Mouse (Mus musculus) embryonic facial prominence, embryonic 12.5 days (tissue): ENCODE measurements around the gene Olfr279. TPM values are rescaled to one million over a fixed set of nuclear protein-coding genes. Genes with fewer than 3 reads are reported as not detected.

Experiments used
- ATAC-seq: fragments of 200-750 bp; cut with Nextera tagmentation; 2 replicates; pipeline ENCODE4 v1.8.0; 2017; ENCODE audit not compliant: insufficient number of reproducible peaks, insufficient read depth, low FRiP score, low TSS enrichment
- H3K27ac ChIP-seq: fragments of 300-500 bp; sonication (generic); 2 replicates; pipeline ENCODE4 v1.5.1; 2016; ENCODE audit warnings: mild to moderate bottlenecking
- H3K27me3 ChIP-seq: fragments of 300-500 bp; sonication (generic); 2 replicates; pipeline ENCODE4 v1.6.1; 2016; ENCODE audit warnings: mild to moderate bottlenecking, moderate library complexity
- H3K36me3 ChIP-seq: fragments of 300-500 bp; sonication (generic); 2 replicates; pipeline ENCODE4 v1.6.1; 2016; ENCODE audit warnings: mild to moderate bottlenecking
- H3K4me1 ChIP-seq: fragments of 300-500 bp; sonication (generic); 2 replicates; pipeline ENCODE4 v1.6.1; 2016
- H3K4me2 ChIP-seq: fragments of 300-500 bp; sonication (generic); replicated peaks from 2 replicates; pipeline ENCODE4 v1.6.1; 2016; ENCODE audit warnings: mild to moderate bottlenecking, moderate library complexity
- H3K4me3 ChIP-seq: fragments of 300-500 bp; sonication (generic); 2 replicates; pipeline ENCODE4 v1.5.1; 2016; ENCODE audit warnings: mild to moderate bottlenecking
- H3K9ac ChIP-seq: fragments of 300-500 bp; sonication (generic); 2 replicates; pipeline ENCODE4 v1.6.1; 2016; ENCODE audit warnings: mild to moderate bottlenecking, moderate library complexity
- H3K9me3 ChIP-seq: fragments of 300-500 bp; sonication (generic); 2 replicates; pipeline ENCODE4 v1.6.1; 2016; ENCODE audit warnings: mild to moderate bottlenecking, moderate library complexity
- WGBS: fragments of 180-500 bp; shearing (Covaris S2); methylation state at CpG from one replicate; pipeline ENCODE4 v1.1.7; 2016; 5-methylcytosine and 5-hydroxymethylcytosine counted together
- polyA plus RNA-seq: library from polyadenylated mRNA; unstranded; fragments of >200 nt; fragmentation: Nextera tagmentation; extraction: Ambion mirVana; gene quantifications from 2 replicates; pipeline ENCODE4 v1.2.1, GENCODE M21; 2016

Gene Olfr279
- polyA plus RNA-seq, 1 experiment from 2014 or later: 0.12 TPM

- H3K27me3 ChIP-seq: no peaks in the 10 kb centered on the region
- H3K27ac ChIP-seq: no peak overlapping the region
- H3K4me3 ChIP-seq: no peak overlapping the region
- H3K9me3 ChIP-seq: no peaks in the 10 kb centered on the region; the same call in 1 of the 2 replicates
- H3K36me3 ChIP-seq: no peaks in the 10 kb centered on the region
- no peak overlapping the region for H3K9ac ChIP-seq
- no peak for ATAC-seq
- H3K4me1 ChIP-seq: no peaks in the 10 kb centered on the region
- 95% methylated on average over 8 of the region's 8 CpGs for WGBS
- no peak overlapping the region for H3K4me2 ChIP-seq
Measured at GRCm38 (mm10) chr15:98486433-98487021, 5.7 kb upstream of the Olfr279 start.

- Histone ChIP-seq H3K27me3 (no peaks in the 10 kb centered on the region), H3K9me3 (no peaks in the 10 kb centered on the region; the same call in 1 of the 2 replicates), H3K9ac (no peak overlapping the region), H3K27ac (no peak overlapping the region), H3K4me3 (no peak overlapping the region), H3K4me2 (no peak overlapping the region), H3K36me3 (no peaks in the 10 kb centered on the region), H3K4me1 (no peaks in the 10 kb centered on the region)
- WGBS: 81% methylated on average over 2 of the region's 2 CpGs
- no peak for ATAC-seq
Measured at GRCm38 (mm10) chr15:98491332-98491731, 870 bp upstream of the Olfr279 start.

DNA sequence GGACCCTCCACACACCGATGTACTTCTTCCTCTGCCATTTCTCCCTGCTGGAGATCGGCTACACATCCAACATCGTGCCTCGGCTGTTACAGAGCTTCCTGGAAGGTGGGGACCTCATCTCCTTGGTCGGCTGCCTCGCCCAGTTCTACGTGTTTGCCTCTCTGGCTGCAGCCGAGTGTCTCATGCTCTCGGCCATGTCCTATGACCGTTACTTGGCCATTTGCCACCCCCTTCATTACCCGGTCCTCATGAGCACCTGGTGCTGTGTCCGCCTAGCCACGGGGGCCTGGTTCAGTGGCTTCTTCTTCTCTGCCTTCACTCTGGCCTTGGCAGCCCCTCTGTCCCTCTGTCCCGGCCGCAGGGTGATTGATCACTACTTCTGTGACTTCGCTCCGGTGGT, 5.4 kb downstream of the Olfr279 start:
- no peaks in the 10 kb centered on the region for H3K9me3 ChIP-seq
- 90% methylated on average over 17 of the region's 17 CpGs for WGBS
- H3K36me3 ChIP-seq: no peaks in the 10 kb centered on the region
- H3K4me1 ChIP-seq: no peaks in the 10 kb centered on the region
- H3K9ac ChIP-seq: no peak overlapping the region
- H3K4me2 ChIP-seq: no peak overlapping the region
- no peak overlapping the region for H3K4me3 ChIP-seq
- H3K27ac ChIP-seq: no peak overlapping the region
- no peak for ATAC-seq
- H3K27me3 ChIP-seq: no peaks in the 10 kb centered on the region

DNA sequence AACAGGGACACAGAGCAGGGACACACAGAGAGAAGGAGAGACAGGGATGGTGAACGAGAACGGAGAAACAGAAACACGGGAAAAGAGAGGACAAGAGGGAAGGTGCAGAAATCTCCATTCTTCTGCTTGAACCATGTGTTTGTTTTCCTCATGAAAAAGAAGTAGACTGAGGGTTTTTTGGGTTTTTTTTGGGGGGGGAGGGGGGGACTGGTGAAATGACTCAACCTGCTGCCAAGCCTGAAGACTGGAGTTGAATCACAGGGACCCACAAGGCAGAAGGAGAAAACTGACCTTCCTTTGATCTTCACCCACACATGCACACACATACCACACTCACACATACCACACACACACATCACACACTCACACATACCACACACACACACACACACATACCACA, 11.1 kb downstream of the Olfr279 start:
- 0 out of 2 replicates have a peak, but pooled peaks cover 3% of the 10 kb centered on the region for H3K27me3 ChIP-seq
- WGBS: 85% methylated on average over 3 of the region's 3 CpGs
- ATAC-seq: no peak

GRCm38 (mm10) chr15:98504514-98504913, 12.3 kb downstream of the Olfr279 start:
- 11% methylated on average over 18 of the region's 18 CpGs for WGBS
- Histone ChIP-seq H3K27me3 (0 out of 2 replicates have a peak, but pooled peaks cover 3% of the 10 kb centered on the region), H3K4me2 (no peak overlapping the region), H3K9ac (no peak overlapping the region), H3K4me1 (0 out of 2 replicates have a peak, but pooled peaks cover 3% of the 10 kb centered on the region), H3K4me3 (no peak overlapping the region), H3K36me3 (no peaks in the 10 kb centered on the region), H3K9me3 (no peaks in the 10 kb centered on the region), H3K27ac (no peak overlapping the region)
- ATAC-seq: no peak

More for the DNA sequence above, 11.1 kb downstream of the Olfr279 start:
- no peak overlapping the region for H3K4me3 ChIP-seq
- H3K36me3 ChIP-seq: no peaks in the 10 kb centered on the region
- no peak overlapping the region for H3K9ac ChIP-seq
- H3K27ac ChIP-seq: no peak overlapping the region
- 0 out of 2 replicates have a peak, but pooled peaks cover 3% of the 10 kb centered on the region for H3K4me1 ChIP-seq
- H3K4me2 ChIP-seq: no peak overlapping the region
- no peaks in the 10 kb centered on the region for H3K9me3 ChIP-seq

- Histone ChIP-seq H3K9ac (no peak overlapping the region), H3K4me2 (no peak overlapping the region), H3K4me3 (no peak overlapping the region), H3K36me3 (no peaks in the 10 kb centered on the region), H3K9me3 (no peaks in the 10 kb centered on the region), H3K27ac (no peak overlapping the region), H3K27me3 (0 out of 2 replicates have a peak, but pooled peaks cover 3% of the 10 kb centered on the region), H3K4me1 (peaks cover 10% of the 10 kb centered on the region; the same call in 1 of the 2 replicates)
- ATAC-seq: no peak
- WGBS: 78% methylated on average over 9 of the region's 9 CpGs
Measured at GRCm38 (mm10) chr15:98506253-98506957, 14.2 kb downstream of the Olfr279 start.

- Histone ChIP-seq H3K4me1 (peaks cover 10% of the 10 kb centered on the region; the same call in 1 of the 2 replicates), H3K9me3 (no peaks in the 10 kb centered on the region), H3K36me3 (no peaks in the 10 kb centered on the region), H3K27me3 (0 out of 2 replicates have a peak, but pooled peaks cover 3% of the 10 kb centered on the region), H3K9ac (no peak overlapping the region), H3K4me3 (no peak overlapping the region), H3K4me2 (no peak overlapping the region), H3K27ac (no peak overlapping the region)
- ATAC-seq: no peak
- WGBS: 90% methylated on average over 6 of the region's 6 CpGs
Measured at GRCm38 (mm10) chr15:98507321-98507720, 15.1 kb downstream of the Olfr279 start.

GRCm38 (mm10) chr15:98509387-98509786, 17.2 kb downstream of the Olfr279 start:
- ATAC-seq: no peak
- Histone ChIP-seq H3K4me3 (no peak overlapping the region), H3K9ac (no peak overlapping the region), H3K4me2 (no peak overlapping the region), H3K27me3 (0 out of 2 replicates have a peak, but pooled peaks cover 3% of the 10 kb centered on the region), H3K4me1 (peaks cover 9% of the 10 kb centered on the region; the same call in 1 of the 2 replicates), H3K27ac (no peak overlapping the region), H3K9me3 (no peaks in the 10 kb centered on the region), H3K36me3 (no peaks in the 10 kb centered on the region)
- WGBS: 60% methylated on average over 2 of the region's 2 CpGs

GRCm38 (mm10) chr15:98510438-98511385, 18.5 kb downstream of the Olfr279 start:
- Histone ChIP-seq H3K4me3 (0 out of 2 replicates have a peak overlapping the region, but pooled peaks have one; percentile 12), H3K27me3 (no peaks in the 10 kb centered on the region), H3K36me3 (no peaks in the 10 kb centered on the region), H3K27ac (0 out of 2 replicates have a peak overlapping the region, but pooled peaks have one; percentile 17), H3K9ac (0 out of 2 replicates have a peak overlapping the region, but pooled peaks have one; percentile 15), H3K4me2 (peak overlapping the region; percentile 42), H3K9me3 (no peaks in the 10 kb centered on the region), H3K4me1 (peaks cover 7% of the 10 kb centered on the region; the same call in 1 of the 2 replicates)
- no peak for ATAC-seq
- 26% methylated on average over 25 of the region's 25 CpGs for WGBS

- H3K4me1 ChIP-seq: peaks cover 7% of the 10 kb centered on the region; the same call in 1 of the 2 replicates
- H3K9ac ChIP-seq: no peak overlapping the region
- no peaks in the 10 kb centered on the region for H3K9me3 ChIP-seq
- no peak overlapping the region for H3K4me3 ChIP-seq
- H3K27ac ChIP-seq: no peak overlapping the region
- ATAC-seq: no peak
- 69% methylated on average over 13 of the region's 13 CpGs for WGBS
- H3K27me3 ChIP-seq: no peaks in the 10 kb centered on the region
- no peaks in the 10 kb centered on the region for H3K36me3 ChIP-seq
- H3K4me2 ChIP-seq: peak overlapping the region; percentile 42; the same call in 1 of the 2 replicates
Measured at GRCm38 (mm10) chr15:98511386-98511928, 19.3 kb downstream of the Olfr279 start.

GRCm38 (mm10) chr15:98512232-98512631, 20.0 kb downstream of the Olfr279 start:
- Histone ChIP-seq H3K9ac (no peak overlapping the region), H3K4me3 (no peak overlapping the region), H3K9me3 (no peaks in the 10 kb centered on the region), H3K27me3 (no peaks in the 10 kb centered on the region), H3K27ac (no peak overlapping the region), H3K4me1 (peaks cover 7% of the 10 kb centered on the region; the same call in 1 of the 2 replicates), H3K36me3 (no peaks in the 10 kb centered on the region), H3K4me2 (no peak overlapping the region)
- 79% methylated on average over 8 of the region's 8 CpGs for WGBS
- no peak for ATAC-seq
